Mouse (Mus musculus): ENCODE measurements around the gene Exosc9. TPM values are rescaled to one million over a fixed set of nuclear protein-coding genes. Genes with fewer than 3 reads are reported as not detected.

The Exosc9 gene
- polyA plus RNA-seq, 1 experiment = 10.8 TPM

DNA sequence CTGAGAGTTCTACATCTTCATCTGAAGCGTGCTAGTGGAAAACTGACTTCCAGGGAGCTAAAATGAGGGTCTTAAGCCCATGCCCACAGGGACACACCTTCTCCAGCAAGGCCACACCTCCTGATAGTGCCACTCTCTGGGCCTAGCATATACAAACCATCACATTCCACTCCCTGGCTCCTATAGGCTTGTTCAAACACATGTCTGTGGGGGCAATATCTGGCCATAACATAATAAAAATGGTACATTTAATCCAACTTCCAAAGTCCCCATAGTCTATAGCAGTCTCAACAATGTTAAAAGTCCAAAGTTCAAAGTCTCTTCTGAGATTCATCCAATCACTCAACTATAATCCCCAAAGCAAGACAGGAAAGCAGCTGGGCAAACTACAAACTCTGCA lies 5.2 kb downstream of the Exosc9 start:
- H3K27me3 ChIP-seq (ENCODE audit: control insufficient read depth, insufficient read depth, insufficient read length) = no peaks in the 10 kb centered on the region
- H3K79me2 ChIP-seq (ENCODE audit: control insufficient read depth, insufficient read depth) = peaks cover 13% of the 10 kb centered on the region
- TF ChIP-seq MAX (IDR thresholded peaks at IDR 0.05) (no peak), CEBPB (IDR thresholded peaks at IDR 0.05; ENCODE audit: low read depth) (no peak), USF1 (IDR thresholded peaks at IDR 0.05; ENCODE audit: low read depth) (no peak), CTCF (IDR thresholded peaks at IDR 0.05; ENCODE audit: control insufficient read depth, insufficient read depth, insufficient read length) (no peak), MYOG (IDR thresholded peaks at IDR 0.05; ENCODE audit: control insufficient read depth, extremely low read depth, insufficient read length) (no peak), MYOD1 (IDR thresholded peaks at IDR 0.05; ENCODE audit: control insufficient read depth, insufficient read length, low read depth) (no peak), FOSL1 (IDR thresholded peaks at IDR 0.05; ENCODE audit: insufficient read depth, low read length, poor library complexity, severe bottlenecking) (no peak)
- no peak overlapping the region for H3ac ChIP-seq (ENCODE audit: control insufficient read depth, insufficient read length, low read depth)
- H3K79me3 ChIP-seq (ENCODE audit: low read depth) = peaks cover 8% of the 10 kb centered on the region
- no peak overlapping the region for H3K4me3 ChIP-seq (ENCODE audit: insufficient read depth, poor library complexity, severe bottlenecking)
- peaks cover 57% of the 10 kb centered on the region for H3K36me3 ChIP-seq (ENCODE audit: control insufficient read depth, insufficient read depth)

DNA sequence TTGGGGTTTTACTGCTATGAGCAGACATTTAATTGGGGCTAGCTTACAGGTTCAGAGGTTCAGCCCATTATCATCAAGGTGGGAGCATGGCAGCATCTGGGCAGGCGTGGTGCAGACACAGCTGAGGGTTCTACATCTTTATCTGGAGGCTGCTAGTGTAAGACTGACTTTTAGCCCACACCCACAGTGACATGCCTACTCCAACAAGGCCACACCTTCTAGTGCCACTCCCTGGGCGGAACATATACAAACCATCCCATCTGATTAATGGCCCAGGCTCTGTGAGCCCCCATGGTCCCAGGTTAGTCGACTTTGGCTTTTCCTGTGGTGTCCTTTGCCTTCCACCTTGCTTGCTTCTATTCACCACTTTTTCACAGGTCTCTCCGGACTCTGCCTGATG lies 7.2 kb downstream of the Exosc9 start:
- no peaks in the 10 kb centered on the region for H3K79me3 ChIP-seq (ENCODE audit: low read depth)
- no peaks in the 10 kb centered on the region for H3K79me2 ChIP-seq (ENCODE audit: control insufficient read depth, insufficient read depth)
- H3K27me3 ChIP-seq (ENCODE audit: control insufficient read depth, insufficient read depth, insufficient read length) = no peaks in the 10 kb centered on the region
- no peak overlapping the region for H3ac ChIP-seq (ENCODE audit: control insufficient read depth, insufficient read length, low read depth)
- no peak overlapping the region for H3K4me3 ChIP-seq (ENCODE audit: insufficient read depth, poor library complexity, severe bottlenecking)
- H3K36me3 ChIP-seq (ENCODE audit: control insufficient read depth, insufficient read depth) = peaks cover 71% of the 10 kb centered on the region
- no peak for TF ChIP-seq CTCF (IDR thresholded peaks at IDR 0.05; ENCODE audit: control insufficient read depth, insufficient read depth, insufficient read length)
- no peak for TF ChIP-seq MYOD1 (IDR thresholded peaks at IDR 0.05; ENCODE audit: control insufficient read depth, insufficient read length, low read depth)
- no peak for TF ChIP-seq MYOG (IDR thresholded peaks at IDR 0.05; ENCODE audit: control insufficient read depth, extremely low read depth, insufficient read length)
- no peak for TF ChIP-seq MAX (IDR thresholded peaks at IDR 0.05)
- no peak for TF ChIP-seq CEBPB (IDR thresholded peaks at IDR 0.05; ENCODE audit: low read depth)
- no peak for TF ChIP-seq USF1 (IDR thresholded peaks at IDR 0.05; ENCODE audit: low read depth)
- no peak for TF ChIP-seq FOSL1 (IDR thresholded peaks at IDR 0.05; ENCODE audit: insufficient read depth, low read length, poor library complexity, severe bottlenecking)

DNA sequence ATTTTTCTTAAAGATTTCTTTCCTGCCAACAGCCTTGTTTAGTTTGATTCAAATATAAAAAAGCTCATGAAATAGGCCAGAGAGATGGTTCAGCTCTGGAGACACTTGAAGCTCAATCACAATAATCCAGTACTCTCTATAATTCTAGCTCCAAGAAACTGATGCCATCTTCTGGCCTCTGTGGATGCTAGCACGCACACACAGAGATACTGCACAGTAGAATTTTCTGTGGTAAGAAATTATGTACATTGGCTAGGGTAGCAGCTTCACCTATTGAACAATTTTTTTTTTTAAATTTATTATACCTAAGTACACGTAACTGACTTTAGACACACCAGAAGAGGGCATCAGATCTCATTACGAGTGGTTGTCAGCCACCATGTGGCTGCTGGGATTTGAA lies 11.3 kb downstream of the Exosc9 start:
- Histone ChIP-seq H3ac (ENCODE audit: control insufficient read depth, insufficient read length, low read depth) (no peak overlapping the region), H3K27me3 (ENCODE audit: control insufficient read depth, insufficient read depth, insufficient read length) (no peaks in the 10 kb centered on the region), H3K79me3 (ENCODE audit: low read depth) (peaks cover 6% of the 10 kb centered on the region), H3K36me3 (ENCODE audit: control insufficient read depth, insufficient read depth) (peaks cover 78% of the 10 kb centered on the region), H3K79me2 (ENCODE audit: control insufficient read depth, insufficient read depth) (peaks cover 24% of the 10 kb centered on the region), H3K4me3 (ENCODE audit: insufficient read depth, poor library complexity, severe bottlenecking) (no peak overlapping the region)
- no peak for TF ChIP-seq USF1 (IDR thresholded peaks at IDR 0.05; ENCODE audit: low read depth)
- TF ChIP-seq CEBPB (IDR thresholded peaks at IDR 0.05; ENCODE audit: low read depth) = no peak
- TF ChIP-seq CTCF (IDR thresholded peaks at IDR 0.05; ENCODE audit: control insufficient read depth, insufficient read depth, insufficient read length) = no peak
- TF ChIP-seq MYOD1 (IDR thresholded peaks at IDR 0.05; ENCODE audit: control insufficient read depth, insufficient read length, low read depth) = no peak
- TF ChIP-seq MYOG (IDR thresholded peaks at IDR 0.05; ENCODE audit: control insufficient read depth, extremely low read depth, insufficient read length) = no peak
- no peak for TF ChIP-seq MAX (IDR thresholded peaks at IDR 0.05)
- TF ChIP-seq FOSL1 (IDR thresholded peaks at IDR 0.05; ENCODE audit: insufficient read depth, low read length, poor library complexity, severe bottlenecking) = no peak

DNA sequence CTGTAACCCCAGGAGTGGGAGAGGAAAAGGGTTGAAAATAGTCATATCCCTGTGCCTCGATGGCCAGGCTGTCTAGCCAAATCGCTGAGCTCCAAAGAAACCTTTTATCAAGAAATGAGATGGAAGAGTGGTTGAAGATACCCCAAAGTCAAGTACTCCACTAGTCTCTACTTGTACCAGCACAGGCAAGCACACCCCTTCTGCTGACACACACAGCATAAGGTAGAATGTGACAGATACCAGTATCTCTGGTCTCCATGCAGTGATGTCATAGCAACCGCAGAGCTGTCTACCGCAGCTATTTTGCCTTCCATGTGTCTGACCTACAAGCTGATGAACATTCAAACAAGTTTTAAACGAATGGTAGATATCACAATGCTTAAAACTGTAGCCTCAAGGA lies 17.4 kb downstream of the Exosc9 start:
- no peaks in the 10 kb centered on the region for H3K27me3 ChIP-seq (ENCODE audit: control insufficient read depth, insufficient read depth, insufficient read length)
- H3K36me3 ChIP-seq (ENCODE audit: control insufficient read depth, insufficient read depth) = peaks cover 61% of the 10 kb centered on the region
- TF ChIP-seq MYOD1 (IDR thresholded peaks at IDR 0.05; ENCODE audit: control insufficient read depth, insufficient read length, low read depth) = no peak
- peak overlapping the region; percentile 48 for H3ac ChIP-seq (ENCODE audit: control insufficient read depth, insufficient read length, low read depth)
- H3K79me2 ChIP-seq (ENCODE audit: control insufficient read depth, insufficient read depth) = peaks cover 55% of the 10 kb centered on the region
- H3K4me3 ChIP-seq (ENCODE audit: insufficient read depth, poor library complexity, severe bottlenecking) = peak overlapping the region; percentile 96
- peaks cover 36% of the 10 kb centered on the region for H3K79me3 ChIP-seq (ENCODE audit: low read depth)

DNA sequence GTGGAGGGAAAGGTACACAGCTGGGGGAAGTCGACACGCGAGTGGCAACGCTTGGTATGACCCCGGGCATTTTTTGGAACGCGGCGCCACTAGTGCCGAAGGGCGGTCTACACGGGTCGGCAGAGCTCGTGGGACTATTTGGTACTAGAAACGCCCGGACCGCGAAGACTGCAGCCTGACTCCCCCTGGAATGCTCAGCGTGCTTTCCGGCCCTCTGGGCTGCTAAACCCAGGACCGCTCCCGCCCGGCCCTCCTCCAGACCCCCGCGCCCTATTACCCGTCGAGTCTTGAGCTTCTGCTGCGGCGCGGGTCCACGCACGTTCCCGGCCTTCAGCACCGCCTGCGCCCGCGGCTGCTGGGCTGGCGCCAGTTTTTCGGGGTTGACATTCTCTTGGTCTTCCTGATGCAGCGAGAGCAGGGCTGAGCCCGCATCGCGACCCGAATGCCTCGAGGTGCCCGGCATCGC lies 19.0 kb downstream of the Exosc9 start:
- H3K4me3 ChIP-seq (ENCODE audit: insufficient read depth, poor library complexity, severe bottlenecking) = peak overlapping the region; percentile 96
- no peak for TF ChIP-seq USF1 (IDR thresholded peaks at IDR 0.05; ENCODE audit: low read depth)
- no peak for TF ChIP-seq MAX (IDR thresholded peaks at IDR 0.05)
- no peak for TF ChIP-seq CTCF (IDR thresholded peaks at IDR 0.05; ENCODE audit: control insufficient read depth, insufficient read depth, insufficient read length)
- no peak for TF ChIP-seq FOSL1 (IDR thresholded peaks at IDR 0.05; ENCODE audit: insufficient read depth, low read length, poor library complexity, severe bottlenecking)
- no peak for TF ChIP-seq CEBPB (IDR thresholded peaks at IDR 0.05; ENCODE audit: low read depth)
- TF ChIP-seq MYOG (IDR thresholded peaks at IDR 0.05; ENCODE audit: control insufficient read depth, extremely low read depth, insufficient read length) = no peak
- no peak for TF ChIP-seq MYOD1 (IDR thresholded peaks at IDR 0.05; ENCODE audit: control insufficient read depth, insufficient read length, low read depth)
- peaks cover 46% of the 10 kb centered on the region for H3K36me3 ChIP-seq (ENCODE audit: control insufficient read depth, insufficient read depth)
- H3ac ChIP-seq (ENCODE audit: control insufficient read depth, insufficient read length, low read depth) = peak overlapping the region; percentile 82
- H3K27me3 ChIP-seq (ENCODE audit: control insufficient read depth, insufficient read depth, insufficient read length) = no peaks in the 10 kb centered on the region
- H3K79me2 ChIP-seq (ENCODE audit: control insufficient read depth, insufficient read depth) = peaks cover 54% of the 10 kb centered on the region
- H3K79me3 ChIP-seq (ENCODE audit: low read depth) = peaks cover 36% of the 10 kb centered on the region

DNA sequence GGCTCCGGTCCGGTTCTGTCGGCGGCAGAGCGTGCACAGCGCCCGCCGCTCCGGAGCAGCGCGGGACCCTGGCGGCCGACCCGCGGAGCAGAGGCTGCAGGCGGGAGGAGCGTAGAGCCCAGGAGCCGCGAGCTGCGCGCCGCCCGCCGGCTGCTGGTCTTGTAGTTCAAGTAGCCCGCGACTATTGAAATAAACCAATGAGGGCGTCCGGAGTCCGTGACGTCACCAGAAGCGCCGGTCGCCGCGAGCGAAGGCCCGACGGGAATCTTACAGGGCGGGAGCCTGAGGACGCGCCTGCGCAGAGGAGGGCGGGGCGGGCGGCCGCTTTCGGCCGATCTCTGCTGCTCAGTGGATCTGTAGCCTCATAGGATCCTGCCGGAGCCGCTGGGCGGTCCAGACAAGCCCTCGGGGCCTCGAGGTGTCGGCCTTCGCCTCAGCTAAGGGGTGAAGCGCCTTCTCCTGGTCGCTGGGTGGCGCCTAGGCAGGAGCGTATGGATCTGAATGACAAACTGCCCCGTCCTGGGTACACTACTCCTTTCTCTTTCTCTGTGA lies 19.5 kb downstream of the Exosc9 start, which contains the start of gene Ccna2:
TSS of gene Ccna2 (minus strand) at position 324 of the 552 bp plus-strand sequence.
- peaks cover 41% of the 10 kb centered on the region for H3K36me3 ChIP-seq (ENCODE audit: control insufficient read depth, insufficient read depth)

More for the DNA sequence above, 19.5 kb downstream of the Exosc9 start, which contains the start of gene Ccna2:
- Histone ChIP-seq H3K4me3 (ENCODE audit: insufficient read depth, poor library complexity, severe bottlenecking) (peak within 1 kb of the TSS; percentile 96), H3K27me3 (ENCODE audit: control insufficient read depth, insufficient read depth, insufficient read length) (no peaks in the 10 kb centered on the region), H3K79me3 (ENCODE audit: low read depth) (peaks cover 36% of the 10 kb centered on the region), H3ac (ENCODE audit: control insufficient read depth, insufficient read length, low read depth) (peak within 1 kb of the TSS; percentile 82), H3K79me2 (ENCODE audit: control insufficient read depth, insufficient read depth) (peaks cover 49% of the 10 kb centered on the region)
- TF ChIP-seq CEBPB (IDR thresholded peaks at IDR 0.05; ENCODE audit: low read depth) (no peak), FOSL1 (IDR thresholded peaks at IDR 0.05; ENCODE audit: insufficient read depth, low read length, poor library complexity, severe bottlenecking) (no peak), MYOG (IDR thresholded peaks at IDR 0.05; ENCODE audit: control insufficient read depth, extremely low read depth, insufficient read length) (no peak), USF1 (IDR thresholded peaks at IDR 0.05; ENCODE audit: low read depth) (no peak), MAX (IDR thresholded peaks at IDR 0.05) (no peak), MYOD1 (IDR thresholded peaks at IDR 0.05; ENCODE audit: control insufficient read depth, insufficient read length, low read depth) (no peak), CTCF (IDR thresholded peaks at IDR 0.05; ENCODE audit: control insufficient read depth, insufficient read depth, insufficient read length) (peak; percentile 24)
